Mouse (Mus musculus): ENCODE measurements around the gene Gm42878. TPM values are rescaled to one million over a fixed set of nuclear protein-coding genes. Genes with fewer than 3 reads are reported as not detected.

Gene Gm42878
- polyA plus RNA-seq, 1 experiment from 2014 or later = not detected

DNA sequence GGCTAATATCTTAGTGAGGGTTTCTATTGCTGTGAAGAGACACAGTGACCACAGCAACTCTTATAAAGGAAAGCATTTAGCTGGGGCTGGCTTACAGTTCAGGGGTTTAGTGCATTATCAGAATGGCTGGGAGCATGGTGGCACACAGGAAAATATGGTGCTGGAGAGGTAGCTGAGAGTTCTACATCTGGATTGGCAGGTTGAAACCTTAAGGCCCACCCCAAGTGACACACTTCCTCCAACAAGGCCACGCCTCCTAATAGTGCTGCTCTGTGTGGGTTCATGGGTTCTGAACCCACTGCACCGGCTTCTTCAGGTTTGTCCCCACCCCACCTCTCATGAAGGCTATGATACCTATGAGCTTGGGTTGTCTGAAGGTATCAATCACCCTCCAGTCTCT is 72.9 kb downstream of the Gm42878 start:
- ATAC-seq (replicated peaks; ENCODE audit: insufficient number of reproducible peaks, low FRiP score, low TSS enrichment, low read depth) (no peak), DNase-seq (ENCODE audit: low spot score) (no peak)

DNA sequence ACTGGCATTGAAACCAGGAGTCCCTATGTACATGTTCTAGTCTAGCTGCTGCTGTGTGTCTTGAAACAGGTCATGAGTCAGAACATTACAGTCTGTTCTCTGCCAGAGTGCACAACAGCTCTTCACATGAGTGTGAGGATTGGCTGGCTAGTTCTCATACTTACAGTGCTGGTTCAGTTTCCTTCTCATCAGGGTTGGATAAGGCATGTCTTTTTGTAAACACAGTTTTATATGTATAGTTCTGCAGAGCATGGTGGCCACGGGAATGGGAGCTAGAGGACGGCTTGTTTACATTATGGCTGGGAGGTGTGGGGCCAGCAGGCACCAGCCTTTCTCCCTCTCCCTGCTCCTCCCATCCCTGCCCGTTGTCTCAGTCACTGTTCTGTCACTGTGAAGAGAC is 75.7 kb downstream of the Gm42878 start:
- ATAC-seq (replicated peaks; ENCODE audit: insufficient number of reproducible peaks, low FRiP score, low TSS enrichment, low read depth) = no peak

More for the DNA sequence above, 72.9 kb downstream of the Gm42878 start:
- Histone ChIP-seq H3K36me3 (replicated peaks; ENCODE audit: control insufficient read depth, insufficient read depth, low read depth, low read length) (no peaks in the 10 kb centered on the region), H3K9ac (replicated peaks; ENCODE audit: low read length) (no peak overlapping the region), H3K27ac (replicated peaks; ENCODE audit: low read depth, low read length) (no peak overlapping the region), H3K9me3 (replicated peaks; ENCODE audit: control insufficient read depth, low read length) (no peaks in the 10 kb centered on the region), H3K4me1 (ENCODE audit: control insufficient read depth, insufficient read depth, low read length) (no peaks in the 10 kb centered on the region), H3K4me2 (ENCODE audit: low read depth, low read length) (no peak overlapping the region), H3K27me3 (ENCODE audit: control insufficient read depth, insufficient read depth, low read length) (no peaks in the 10 kb centered on the region), H3K4me3 (ENCODE audit: low read depth, low read length) (no peak overlapping the region)
- WGBS = 85% methylated on average over 2 of the region's 2 CpGs

More for the DNA sequence above, 75.7 kb downstream of the Gm42878 start:
- Histone ChIP-seq H3K4me1 (ENCODE audit: control insufficient read depth, insufficient read depth, low read length) (no peaks in the 10 kb centered on the region), H3K27ac (replicated peaks; ENCODE audit: low read depth, low read length) (no peak overlapping the region), H3K27me3 (ENCODE audit: control insufficient read depth, insufficient read depth, low read length) (no peaks in the 10 kb centered on the region), H3K4me2 (ENCODE audit: low read depth, low read length) (no peak overlapping the region), H3K9me3 (replicated peaks; ENCODE audit: control insufficient read depth, low read length) (no peaks in the 10 kb centered on the region), H3K36me3 (replicated peaks; ENCODE audit: control insufficient read depth, insufficient read depth, low read depth, low read length) (no peaks in the 10 kb centered on the region), H3K4me3 (ENCODE audit: low read depth, low read length) (no peak overlapping the region), H3K9ac (replicated peaks; ENCODE audit: low read length) (no peak overlapping the region)
- WGBS = 41% methylated on average over 3 of the region's 3 CpGs
- no peak for DNase-seq (ENCODE audit: low spot score)

Other genes with a start within 250 kb of the Gm42878 start
- 62.1 and 69.5 TPM in 2 replicates for gene Trafd1, start 159.8 kb downstream of the Gm42878 start, polyA plus RNA-seq (2014; fragmentation: Nextera tagmentation; extraction: Ambion mirVana)
- gene Naa25, start 147.5 kb downstream of the Gm42878 start, polyA plus RNA-seq (2014; fragmentation: Nextera tagmentation; extraction: Ambion mirVana) = 47.8 and 51.8 TPM in 2 replicates
- 0.45 and 0.96 TPM in 2 replicates for gene Tmem116, start 93.6 kb downstream of the Gm42878 start, polyA plus RNA-seq (2014; fragmentation: Nextera tagmentation; extraction: Ambion mirVana)
- gene Erp29, start 93.0 kb downstream of the Gm42878 start, polyA plus RNA-seq (2014; fragmentation: Nextera tagmentation; extraction: Ambion mirVana) = 102 and 110 TPM in 2 replicates
- not detected in 2 replicates for gene Adam1b, start 42.0 kb downstream of the Gm42878 start, polyA plus RNA-seq (2014; fragmentation: Nextera tagmentation; extraction: Ambion mirVana)
- 1.5 TPM in 2 replicates for gene Adam1a, start within 50 bp of the Gm42878 start, polyA plus RNA-seq (2014; fragmentation: Nextera tagmentation; extraction: Ambion mirVana)
- 55.8 and 57.1 TPM in 2 replicates for gene Mapkapk5, start 423 bp upstream of the Gm42878 start, polyA plus RNA-seq (2014; fragmentation: Nextera tagmentation; extraction: Ambion mirVana)
- 84.4 and 88.8 TPM in 2 replicates for gene Aldh2, start 48.3 kb upstream of the Gm42878 start, polyA plus RNA-seq (2014; fragmentation: Nextera tagmentation; extraction: Ambion mirVana)
- 1.5 and 1.8 TPM in 2 replicates for gene Acad12, start 73.5 kb upstream of the Gm42878 start, polyA plus RNA-seq (2014; fragmentation: Nextera tagmentation; extraction: Ambion mirVana)
- 1.2 and 1.7 TPM in 2 replicates for gene Acad10, start 115.0 kb upstream of the Gm42878 start, polyA plus RNA-seq (2014; fragmentation: Nextera tagmentation; extraction: Ambion mirVana)
- 37.4 and 38.7 TPM in 2 replicates for gene Brap, start 115.1 kb upstream of the Gm42878 start, polyA plus RNA-seq (2014; fragmentation: Nextera tagmentation; extraction: Ambion mirVana)
- gene Atxn2, start 165.9 kb upstream of the Gm42878 start, polyA plus RNA-seq (2014; fragmentation: Nextera tagmentation; extraction: Ambion mirVana) = 57.6 and 61.5 TPM in 2 replicates